Mouse (Mus musculus): ENCODE data around the gene Aff2.

Aff2 gene

GRCm38 (mm10) chrX:69738972-69739371, 378.9 kb downstream of the Aff2 start:
- no peak for DNase-seq (ENCODE audit: extremely low spot score, low read depth, low spot score)

GRCm38 (mm10) chrX:69744962-69745597, 385.0 kb downstream of the Aff2 start:
- no peak for DNase-seq (ENCODE audit: extremely low spot score, low read depth, low spot score)

GRCm38 (mm10) chrX:69801890-69802439, 441.9 kb downstream of the Aff2 start:
- no peak for DNase-seq (ENCODE audit: extremely low spot score, low read depth, low spot score)

GRCm38 (mm10) chrX:69802481-69802880, 442.4 kb downstream of the Aff2 start:
- no peak for DNase-seq (ENCODE audit: extremely low spot score, low read depth, low spot score)

GRCm38 (mm10) chrX:69811798-69812197, 451.7 kb downstream of the Aff2 start:
- no peak for DNase-seq (ENCODE audit: extremely low spot score, low read depth, low spot score)

GRCm38 (mm10) chrX:69815054-69815453, 455.0 kb downstream of the Aff2 start:
- no peak for DNase-seq (ENCODE audit: extremely low spot score, low read depth, low spot score)

- DNase-seq (ENCODE audit: extremely low spot score, low read depth, low spot score) = no peak
Observed at GRCm38 (mm10) chrX:69817679-69818078, 457.6 kb downstream of the Aff2 start.

GRCm38 (mm10) chrX:69818188-69818587, 458.1 kb downstream of the Aff2 start:
- DNase-seq (ENCODE audit: extremely low spot score, low read depth, low spot score) = no peak

GRCm38 (mm10) chrX:69867601-69868000, 507.5 kb downstream of the Aff2 start:
- DNase-seq (ENCODE audit: extremely low spot score, low read depth, low spot score) = no peak

- no peak for DNase-seq (ENCODE audit: extremely low spot score, low read depth, low spot score)
Observed at GRCm38 (mm10) chrX:69891713-69892112, 531.6 kb downstream of the Aff2 start.

All from hindlimb bud, embryonic 11.5 days (tissue).